ENCODE assay signal across 29 mouse cellular contexts in the genomic region with DNA sequence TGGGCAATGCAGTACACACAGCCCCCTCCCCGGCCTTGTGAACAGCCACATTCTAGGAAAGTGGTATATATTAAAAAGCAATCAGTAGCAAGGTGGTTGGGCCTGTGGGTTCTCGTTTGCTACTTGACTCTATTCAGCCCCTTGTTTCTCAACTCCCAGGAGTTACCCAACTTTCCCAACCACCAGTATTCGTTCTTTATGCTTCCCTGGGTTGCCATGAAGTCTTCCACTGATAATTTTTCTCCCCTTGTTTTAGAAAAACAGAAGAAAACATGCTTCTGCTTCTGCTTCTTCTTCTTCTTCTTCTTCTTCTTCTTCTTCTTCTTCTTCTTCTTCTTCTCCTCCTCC. TPM values are rescaled to one million over a fixed set of nuclear protein-coding genes. Genes with fewer than 3 reads are reported as not detected.
DNase-seq lines count a peak whose midpoint lies in the region; ATAC-seq and TF ChIP-seq lines count a peak whose summit lies in the region.
"Had no signal": no experiment of that assay in that cellular context is flagged by ENCODE, and none has a peak within 500 bp of the region (broad histone marks: within the 10 kb centered on the region; RNA-seq: fewer than 3 reads in every experiment).

No protein-coding gene starts in this region.

- DNase-seq in 416B (ENCODE audit: low read depth) (peak; percentile 24), adipocyte (ENCODE audit: low spot score) (peak; percentile 63)
- no peak for DNase-seq in stomach, postnatal 0 days (ENCODE audit: low spot score)
- no peak for DNase-seq in kidney, adult 2 months
- DNase-seq in right cerebral cortex, postnatal 14 days: no peak
- DNase-seq: adrenal gland, adult 2 months; adrenal gland, postnatal 10 days; adrenal gland, postnatal 25 days; B cell, adult 2 months; cerebellum, adult 11-12 months; cerebellum, adult 2 months; cerebellum, adult 9-10 months; cerebellum, postnatal 10 days; cerebellum, postnatal 36 days; embryo, embryonic 11 days; forebrain, postnatal 0 days had no signal

- ATAC-seq in megakaryocyte progenitor cell, adult 5-6 weeks (replicated peaks; ENCODE audit: poor library complexity): 0 out of 2 replicates have a peak, but pooled peaks have one; percentile 26
- no peak for ATAC-seq in stomach, postnatal 0 days (ENCODE audit: low FRiP score, low TSS enrichment)
- no peak for ATAC-seq in hindbrain, embryonic 16.5 days
- ATAC-seq: activated CD4-positive, CD25-positive, alpha-beta regulatory T cell, adult 4 months; CD4-positive, CD25-positive, alpha-beta regulatory T cell, adult 4 months; forebrain, embryonic 13.5 days; forebrain, embryonic 15.5 days; forebrain, postnatal 0 days; Patski had no signal

- 56% methylated on average over 3 of the region's 3 CpGs for WGBS in stomach, postnatal 0 days
- 85% methylated on average over 3 of the region's 3 CpGs for WGBS in kidney, adult 2 months
- 69% methylated on average over 3 of the region's 3 CpGs for WGBS in hindbrain, embryonic 16.5 days

- TF ChIP-seq POLR2A in kidney, adult 2 months (IDR thresholded peaks at IDR 0.05; ENCODE audit: low read depth, low read length): no peak

- no peak for TF ChIP-seq CTCF in stomach, postnatal 0 days (IDR thresholded peaks at IDR 0.05; ENCODE audit: low read depth)
- no peak for TF ChIP-seq CTCF in kidney, adult 2 months (conservative IDR thresholded peaks at IDR 0.05; ENCODE audit: insufficient read depth, insufficient read length, low read depth, low read length)

- H3K36me3 ChIP-seq in stomach, postnatal 0 days (ENCODE audit: control insufficient read depth, insufficient read depth, low read length): no peaks in the 10 kb centered on the region
- no peaks in the 10 kb centered on the region for H3K36me3 ChIP-seq in kidney, adult 2 months (ENCODE audit: control insufficient read depth, insufficient read depth, low read length)
- no peaks in the 10 kb centered on the region for H3K36me3 ChIP-seq in hindbrain, embryonic 16.5 days (ENCODE audit: control insufficient read depth, insufficient read depth, low read length)
- H3K36me3 ChIP-seq: embryonic facial prominence, embryonic 10.5 days; embryonic facial prominence, embryonic 12.5 days; forebrain, embryonic 15.5 days; G1E had no signal

- TF ChIP-seq EP300 in stomach, postnatal 0 days (optimal IDR thresholded peaks at IDR 0.05): no peak

- H3K9me3 ChIP-seq in stomach, postnatal 0 days (ENCODE audit: control insufficient read depth, low read length): no peaks in the 10 kb centered on the region
- H3K9me3 ChIP-seq in hindbrain, embryonic 16.5 days (ENCODE audit: control insufficient read depth, low read length): no peaks in the 10 kb centered on the region
- H3K9me3 ChIP-seq: embryonic facial prominence, embryonic 10.5 days; embryonic facial prominence, embryonic 12.5 days; forebrain, embryonic 13.5 days; forebrain, embryonic 15.5 days; G1E had no signal

- no peaks in the 10 kb centered on the region for H3K27me3 ChIP-seq in stomach, postnatal 0 days (ENCODE audit: control insufficient read depth, insufficient read depth, low read length)
- no peaks in the 10 kb centered on the region for H3K27me3 ChIP-seq in kidney, adult 2 months (replicated peaks; ENCODE audit: control insufficient read depth, insufficient read depth, low read length)
- H3K27me3 ChIP-seq in hindbrain, embryonic 16.5 days (replicated peaks; ENCODE audit: control insufficient read depth, insufficient read depth, low read length): no peaks in the 10 kb centered on the region
- H3K27me3 ChIP-seq: CH12.LX; embryonic facial prominence, embryonic 12.5 days; forebrain, embryonic 13.5 days; forebrain, embryonic 15.5 days; Patski had no signal

- no peak overlapping the region; the same call in 1 of the 2 replicates for H3K9ac ChIP-seq in stomach, postnatal 0 days (ENCODE audit: low read length)
- no peak overlapping the region for H3K9ac ChIP-seq in hindbrain, embryonic 16.5 days (ENCODE audit: low read depth, low read length)
- H3K9ac ChIP-seq: embryonic facial prominence, embryonic 12.5 days; forebrain, embryonic 13.5 days; forebrain, embryonic 15.5 days; forebrain, postnatal 0 days had no signal

- H3K4me2 ChIP-seq in stomach, postnatal 0 days (replicated peaks; ENCODE audit: low read depth): no peak overlapping the region
- H3K4me2 ChIP-seq in hindbrain, embryonic 16.5 days (ENCODE audit: low read length): no peak overlapping the region
- H3K4me2 ChIP-seq: embryonic facial prominence, embryonic 12.5 days; forebrain, embryonic 13.5 days; forebrain, embryonic 15.5 days had no signal

- peaks cover 2% of the 10 kb centered on the region; the same call in 1 of the 2 replicates for H3K4me1 ChIP-seq in stomach, postnatal 0 days (replicated peaks; ENCODE audit: control insufficient read depth, insufficient read depth)
- H3K4me1 ChIP-seq in kidney, adult 2 months (ENCODE audit: control insufficient read depth, insufficient read depth, low read length): no peaks in the 10 kb centered on the region
- no peaks in the 10 kb centered on the region for H3K4me1 ChIP-seq in hindbrain, embryonic 16.5 days (ENCODE audit: control insufficient read depth, insufficient read depth, low read depth, low read length)
- H3K4me1 ChIP-seq: embryonic facial prominence, embryonic 10.5 days; embryonic facial prominence, embryonic 12.5 days; forebrain, embryonic 13.5 days had no signal

- no peak overlapping the region for H3K4me3 ChIP-seq in stomach, postnatal 0 days (ENCODE audit: low read depth, low read length)
- no peak overlapping the region for H3K4me3 ChIP-seq in kidney, adult 2 months (ENCODE audit: insufficient read depth, low read depth, low read length)
- H3K4me3 ChIP-seq in hindbrain, embryonic 16.5 days (ENCODE audit: low read length): no peak overlapping the region
- H3K4me3 ChIP-seq: embryonic facial prominence, embryonic 10.5 days; embryonic facial prominence, embryonic 12.5 days; forebrain, embryonic 13.5 days; forebrain, embryonic 15.5 days had no signal

- peak overlapping the region; percentile 63 for H3K27ac ChIP-seq in stomach, postnatal 0 days (replicated peaks)
- H3K27ac ChIP-seq in kidney, adult 2 months (ENCODE audit: insufficient read depth, low read depth, low read length): no peak overlapping the region
- no peak overlapping the region for H3K27ac ChIP-seq in hindbrain, embryonic 16.5 days (ENCODE audit: low read depth, low read length)
- H3K27ac ChIP-seq: embryonic facial prominence, embryonic 10.5 days; embryonic facial prominence, embryonic 12.5 days; forebrain, embryonic 13.5 days; forebrain, embryonic 15.5 days had no signal

RNA-seq across cellular contexts. Expression of a gene that starts 22.4 kb away (rescaled TPM):
- 2.7 and 11.6 TPM in 2 replicates for total RNA-seq in megakaryocyte progenitor cell, adult 5-6 weeks (2015)
- total RNA-seq in megakaryocyte progenitor cell, adult 5-6 weeks (2017): 1.3 and 4.0 TPM in 2 replicates
- 24.0 and 26.8 TPM in 2 replicates for polyA plus RNA-seq in stomach, postnatal 0 days (2015; fragmentation: Nextera tagmentation; extraction: Ambion mirVana)
- 1.9 and 2.6 TPM in 2 replicates for polyA plus RNA-seq in kidney, adult 2 months (2012; rRNA removed)
- not detected in 2 replicates for polyA plus RNA-seq in hindbrain, embryonic 16.5 days (2015; fragmentation: Nextera tagmentation; extraction: Ambion mirVana)
- total RNA-seq: CH12.LX; forebrain, postnatal 0 days had no signal
- polyA plus RNA-seq: activated CD4-positive, CD25-positive, alpha-beta regulatory T cell, adult 4 months; embryonic facial prominence, embryonic 10.5 days; forebrain, embryonic 11.5 days; forebrain, embryonic 13.5 days; forebrain, embryonic 15.5 days; forebrain, postnatal 0 days; G1E; Patski had no signal

RNA-seq across cellular contexts. Expression of a gene that starts 36.9 kb away (rescaled TPM):
- not detected in 2 replicates for total RNA-seq in megakaryocyte progenitor cell, adult 5-6 weeks (2015)
- not detected in 2 replicates for total RNA-seq in megakaryocyte progenitor cell, adult 5-6 weeks (2017)
- 4.9 and 6.0 TPM in 2 replicates for polyA plus RNA-seq in stomach, postnatal 0 days (2015; fragmentation: Nextera tagmentation; extraction: Ambion mirVana)
- 11.1 and 13.0 TPM in 2 replicates for polyA plus RNA-seq in kidney, adult 2 months (2012; rRNA removed)
- 0.91 and 0.94 TPM in 2 replicates for polyA plus RNA-seq in hindbrain, embryonic 16.5 days (2015; fragmentation: Nextera tagmentation; extraction: Ambion mirVana)
- total RNA-seq: CH12.LX; common myeloid progenitor, adult 5-6 weeks had no signal
- polyA plus RNA-seq: activated CD4-positive, CD25-positive, alpha-beta regulatory T cell, adult 4 months; CD4-positive, CD25-positive, alpha-beta regulatory T cell, adult 4 months; G1E; Patski had no signal

Comparison
In these comparisons a context has a peak if more than half of its experiments do, and no peak if none do; other contexts are left out.
1. DNase-seq: peak in 416B (single experiment) and adipocyte (single experiment); none in stomach, postnatal 0 days (single experiment), kidney, adult 2 months (single experiment) and right cerebral cortex, postnatal 14 days (single experiment).